Mouse (Mus musculus) forebrain, embryonic 13.5 days (tissue): Measurements from ENCODE around the gene Caskin1. TPM values are rescaled to one million over a fixed set of nuclear protein-coding genes. Genes with fewer than 3 reads are reported as not detected.

Experiments
- ATAC-seq: fragments of 200-750 bp; cut with Nextera tagmentation; 2 replicates; pipeline ENCODE4 v1.8.0; 2017
- H3K27ac ChIP-seq: fragments of 300-500 bp; sonication (generic); 2 replicates; pipeline ENCODE4 v1.5.1; 2015; ENCODE audit warnings: inconsistent platforms, mild to moderate bottlenecking, moderate library complexity
- H3K27me3 ChIP-seq: fragments of 300-500 bp; sonication (generic); 2 replicates; pipeline ENCODE4 v1.6.1; 2015; ENCODE audit warnings: mild to moderate bottlenecking, inconsistent platforms
- H3K36me3 ChIP-seq: fragments of 300-500 bp; sonication (generic); 2 replicates; pipeline ENCODE4 v1.6.1; 2015; ENCODE audit warnings: mild to moderate bottlenecking, inconsistent platforms; ENCODE audit not compliant: poor library complexity, severe bottlenecking
- H3K4me1 ChIP-seq: fragments of 300-500 bp; sonication (generic); 2 replicates; pipeline ENCODE4 v1.6.1; 2015; ENCODE audit warnings: inconsistent platforms
- H3K4me2 ChIP-seq: fragments of 300-500 bp; sonication (generic); 2 replicates; pipeline ENCODE4 v1.6.1; 2015; ENCODE audit warnings: inconsistent platforms, mild to moderate bottlenecking, moderate library complexity
- H3K4me3 ChIP-seq: fragments of 300-500 bp; sonication (generic); 2 replicates; pipeline ENCODE4 v1.5.1; 2015; ENCODE audit warnings: mild to moderate bottlenecking, inconsistent platforms
- H3K9ac ChIP-seq: fragments of 300-500 bp; sonication (generic); 2 replicates; pipeline ENCODE4 v1.6.1; 2015; ENCODE audit warnings: mild to moderate bottlenecking, inconsistent platforms
- H3K9me3 ChIP-seq: fragments of 300-500 bp; sonication (generic); replicated peaks from 2 replicates; pipeline ENCODE4 v1.6.1; 2016; ENCODE audit warnings: inconsistent platforms
- WGBS: fragments of 180-500 bp; shearing (Covaris S2); methylation state at CpG from one replicate; pipeline ENCODE4 v1.1.7; 2015; 5-methylcytosine and 5-hydroxymethylcytosine counted together
- polyA plus RNA-seq: library from polyadenylated mRNA; unstranded; fragments of >200 nt; fragmentation: Nextera tagmentation; extraction: Ambion mirVana; gene quantifications from 2 replicates; pipeline ENCODE4 v1.2.1, GENCODE M21; 2015

The Caskin1 gene
- polyA plus RNA-seq, 1 experiment from 2014 or later, result 15.0 TPM

- Histone ChIP-seq H3K4me2 (peak overlapping the region; percentile 19; the same call in 1 of the 2 replicates), H3K9ac (peak overlapping the region; percentile 40; the same call in 1 of the 2 replicates), H3K4me1 (peaks cover 4% of the 10 kb centered on the region; the same call in 1 of the 2 replicates), H3K27me3 (no peaks in the 10 kb centered on the region), H3K27ac (no peak overlapping the region), H3K9me3 (no peaks in the 10 kb centered on the region), H3K36me3 (peaks cover 97% of the 10 kb centered on the region), H3K4me3 (no peak overlapping the region)
- no peak for ATAC-seq
- 32% methylated on average over 36 of the region's 36 CpGs for WGBS
Observed at GRCm38 (mm10) chr17:24506332-24507070, 18.1 kb downstream of the Caskin1 start.

GRCm38 (mm10) chr17:24507129-24507664, 18.8 kb downstream of the Caskin1 start:
- Histone ChIP-seq H3K27me3 (no peaks in the 10 kb centered on the region), H3K36me3 (peaks cover 97% of the 10 kb centered on the region), H3K9ac (no peak overlapping the region), H3K4me1 (peaks cover 4% of the 10 kb centered on the region; the same call in 1 of the 2 replicates), H3K27ac (no peak overlapping the region), H3K4me2 (no peak overlapping the region), H3K9me3 (no peaks in the 10 kb centered on the region), H3K4me3 (no peak overlapping the region)
- ATAC-seq, result no peak
- 52% methylated on average over 19 of the region's 19 CpGs for WGBS

- ATAC-seq, result no peak
- H3K36me3 ChIP-seq, result peaks cover 96% of the 10 kb centered on the region
- H3K4me3 ChIP-seq, result no peak overlapping the region
- no peaks in the 10 kb centered on the region for H3K27me3 ChIP-seq
- no peak overlapping the region for H3K4me2 ChIP-seq
- 84% methylated on average over 12 of the region's 12 CpGs for WGBS
- no peaks in the 10 kb centered on the region for H3K9me3 ChIP-seq
- H3K9ac ChIP-seq, result no peak overlapping the region
- H3K4me1 ChIP-seq, result peaks cover 4% of the 10 kb centered on the region; the same call in 1 of the 2 replicates
- H3K27ac ChIP-seq, result no peak overlapping the region
Observed at GRCm38 (mm10) chr17:24507806-24508460, 19.5 kb downstream of the Caskin1 start.

- no peaks in the 10 kb centered on the region for H3K9me3 ChIP-seq
- no peak overlapping the region for H3K27ac ChIP-seq
- H3K4me1 ChIP-seq, result no peaks in the 10 kb centered on the region
- WGBS, result 50% methylated on average over 5 of the region's 5 CpGs
- no peak overlapping the region for H3K4me2 ChIP-seq
- peak; percentile 61 for ATAC-seq
- no peak overlapping the region for H3K4me3 ChIP-seq
- H3K36me3 ChIP-seq, result peaks cover 96% of the 10 kb centered on the region
- no peak overlapping the region; the same call in 1 of the 2 replicates for H3K9ac ChIP-seq
- no peaks in the 10 kb centered on the region for H3K27me3 ChIP-seq
Observed at GRCm38 (mm10) chr17:24513609-24514008, 25.2 kb downstream of the Caskin1 start.

GRCm38 (mm10) chr17:24514270-24515257, 26.2 kb downstream of the Caskin1 start:
- Histone ChIP-seq H3K9me3 (no peaks in the 10 kb centered on the region), H3K4me3 (no peak overlapping the region), H3K4me2 (no peak overlapping the region), H3K36me3 (peaks cover 92% of the 10 kb centered on the region), H3K9ac (no peak overlapping the region), H3K4me1 (no peaks in the 10 kb centered on the region), H3K27me3 (no peaks in the 10 kb centered on the region), H3K27ac (0 out of 2 replicates have a peak overlapping the region, but pooled peaks have one; percentile 2)
- WGBS, result 86% methylated on average over 24 of the region's 24 CpGs
- no peak for ATAC-seq

- WGBS, result 84% methylated on average over 4 of the region's 4 CpGs
- ATAC-seq, result no peak
- H3K4me1 ChIP-seq, result 0 out of 2 replicates have a peak, but pooled peaks cover 8% of the 10 kb centered on the region
- H3K4me2 ChIP-seq, result no peak overlapping the region
- no peak overlapping the region for H3K27ac ChIP-seq
- no peak overlapping the region for H3K4me3 ChIP-seq
- H3K9me3 ChIP-seq, result no peaks in the 10 kb centered on the region
- H3K27me3 ChIP-seq, result no peaks in the 10 kb centered on the region
- peaks cover 52% of the 10 kb centered on the region for H3K36me3 ChIP-seq
- no peak overlapping the region for H3K9ac ChIP-seq
Observed at GRCm38 (mm10) chr17:24520450-24520849, 32.0 kb downstream of the Caskin1 start.

- peaks cover 37% of the 10 kb centered on the region for H3K4me1 ChIP-seq
- no peaks in the 10 kb centered on the region for H3K9me3 ChIP-seq
- ATAC-seq, result no peak
- H3K9ac ChIP-seq, result peak overlapping the region; percentile 30; the same call in 1 of the 2 replicates
- H3K27me3 ChIP-seq, result no peaks in the 10 kb centered on the region
- 87% methylated on average over 2 of the region's 2 CpGs for WGBS
- H3K36me3 ChIP-seq, result peaks cover 21% of the 10 kb centered on the region
- H3K4me2 ChIP-seq, result no peak overlapping the region
- no peak overlapping the region for H3K27ac ChIP-seq
- H3K4me3 ChIP-seq, result no peak overlapping the region
Observed at GRCm38 (mm10) chr17:24524734-24525133, 36.3 kb downstream of the Caskin1 start.

GRCm38 (mm10) chr17:24527315-24527714, 38.9 kb downstream of the Caskin1 start:
- under 1% methylated on average over 19 of the region's 19 CpGs for WGBS
- Histone ChIP-seq H3K4me2 (peak overlapping the region; percentile 75), H3K9me3 (no peaks in the 10 kb centered on the region), H3K27me3 (no peaks in the 10 kb centered on the region), H3K27ac (peak overlapping the region; percentile 60), H3K36me3 (peaks cover 22% of the 10 kb centered on the region), H3K4me3 (peak overlapping the region; percentile 87), H3K4me1 (peaks cover 63% of the 10 kb centered on the region), H3K9ac (peak overlapping the region; percentile 91)
- no peak; the same call in 1 of the 2 replicates for ATAC-seq

- ATAC-seq, result peak; percentile 98
- under 1% methylated on average over 40 of the region's 40 CpGs for WGBS
- Histone ChIP-seq H3K9me3 (no peaks in the 10 kb centered on the region), H3K36me3 (peaks cover 22% of the 10 kb centered on the region), H3K27me3 (no peaks in the 10 kb centered on the region), H3K4me3 (peak within 1 kb of the TSS; percentile 87), H3K4me2 (peak within 1 kb of the TSS; percentile 82), H3K9ac (peak within 1 kb of the TSS; percentile 91), H3K4me1 (peaks cover 70% of the 10 kb centered on the region), H3K27ac (peak within 1 kb of the TSS; percentile 85)
Observed at GRCm38 (mm10) chr17:24527723-24528559, 39.5 kb downstream of the Caskin1 start, which contains the start of gene Traf7. TSS of gene Traf7 (minus strand) at chr17:24527938.

GRCm38 (mm10) chr17:24528560-24528918, 40.1 kb downstream of the Caskin1 start:
- H3K4me1 ChIP-seq, result peaks cover 76% of the 10 kb centered on the region
- H3K4me2 ChIP-seq, result peak overlapping the region; percentile 82
- peak overlapping the region; percentile 87 for H3K4me3 ChIP-seq
- peak overlapping the region; percentile 85 for H3K27ac ChIP-seq
- H3K27me3 ChIP-seq, result no peaks in the 10 kb centered on the region
- H3K9ac ChIP-seq, result peak overlapping the region; percentile 85
- under 1% methylated on average over 8 of the region's 8 CpGs for WGBS
- H3K9me3 ChIP-seq, result no peaks in the 10 kb centered on the region
- H3K36me3 ChIP-seq, result peaks cover 22% of the 10 kb centered on the region
- no peak for ATAC-seq
